Mouse (Mus musculus) forebrain, embryonic 11.5 days (tissue): ENCODE measurements around the gene Ptprd. TPM values are rescaled to one million over a fixed set of nuclear protein-coding genes. Genes with fewer than 3 reads are reported as not detected.

ENCODE experiments used
- ATAC-seq: fragments of 200-750 bp; cut with Nextera tagmentation; replicated peaks from 2 replicates; pipeline ENCODE4 v1.8.0; 2017; ENCODE audit warnings: moderate TSS enrichment; ENCODE audit not compliant: low FRiP score
- DNase-seq: peaks from one replicate; pipeline ENCODE4 v3.0.0-alpha.2; 2017; ENCODE audit warnings: low spot score
- H3K27ac ChIP-seq: fragments of 300-500 bp; sonication (generic); 2 replicates; pipeline ENCODE4 v1.5.1; 2014; ENCODE audit warnings: low read depth, low read length
- H3K27me3 ChIP-seq: fragments of 300-500 bp; sonication (generic); 2 replicates; pipeline ENCODE4 v1.6.1; 2014; ENCODE audit warnings: mild to moderate bottlenecking, low read length, mixed read lengths; ENCODE audit not compliant: control insufficient read depth, insufficient read depth
- H3K36me3 ChIP-seq: fragments of 300-500 bp; sonication (generic); 2 replicates; pipeline ENCODE4 v1.6.1; 2014; ENCODE audit warnings: mild to moderate bottlenecking, low read length, moderate library complexity, mixed read lengths; ENCODE audit not compliant: control insufficient read depth, insufficient read depth
- H3K4me1 ChIP-seq: fragments of 300-500 bp; sonication (generic); replicated peaks from 2 replicates; pipeline ENCODE4 v1.6.1; 2014; ENCODE audit warnings: low read length, mixed read lengths; ENCODE audit not compliant: control insufficient read depth, insufficient read depth
- H3K4me2 ChIP-seq: fragments of 300-500 bp; sonication (generic); 2 replicates; pipeline ENCODE4 v1.6.1; 2014; ENCODE audit warnings: low read depth, mild to moderate bottlenecking, low read length, moderate library complexity, mixed read lengths; ENCODE audit not compliant: severe bottlenecking
- H3K4me3 ChIP-seq: fragments of 300-500 bp; sonication (generic); 2 replicates; pipeline ENCODE4 v1.5.1; 2014; ENCODE audit warnings: low read depth, low read length
- H3K9ac ChIP-seq: fragments of 300-500 bp; sonication (generic); 2 replicates; pipeline ENCODE4 v1.6.1; 2014; ENCODE audit warnings: low read length
- H3K9me3 ChIP-seq: fragments of 300-500 bp; sonication (generic); 2 replicates; pipeline ENCODE4 v1.6.1; 2016; ENCODE audit warnings: low read length, mixed read lengths; ENCODE audit not compliant: control insufficient read depth
- WGBS: fragments of 180-500 bp; shearing (Covaris S2); extraction: QIAGEN DNeasy Blood & Tissue Kit; methylation state at CpG from one replicate; pipeline ENCODE4 v1.1.7; 2014; 5-methylcytosine and 5-hydroxymethylcytosine counted together
- polyA plus RNA-seq: library from polyadenylated mRNA; unstranded; fragments of >200 nt; fragmentation: Nextera tagmentation; extraction: Ambion mirVana; gene quantifications from 2 replicates; pipeline ENCODE4 v1.2.1, GENCODE M21; 2014

Gene Ptprd
- polyA plus RNA-seq, 1 experiment from 2014 or later: 30.1 TPM

GRCm38 (mm10) chr4:76190788-76191187, 2021.0 kb downstream of the Ptprd start:
- no peaks in the 10 kb centered on the region for H3K36me3 ChIP-seq
- no peak overlapping the region for H3K27ac ChIP-seq
- no peak overlapping the region for H3K4me3 ChIP-seq
- H3K9ac ChIP-seq: no peak overlapping the region
- peaks cover 4% of the 10 kb centered on the region; the same call in 1 of the 2 replicates for H3K27me3 ChIP-seq
- DNase-seq (no peak), ATAC-seq (peak; percentile 24; the same call in 1 of the 2 replicates)
- H3K4me2 ChIP-seq: no peak overlapping the region
- 5% methylated on average over 1 of the region's 1 CpGs for WGBS
- H3K4me1 ChIP-seq: no peaks in the 10 kb centered on the region
- H3K9me3 ChIP-seq: no peaks in the 10 kb centered on the region

GRCm38 (mm10) chr4:76183095-76183494, 2028.7 kb downstream of the Ptprd start:
- 87% methylated on average over 3 of the region's 3 CpGs for WGBS
- ATAC-seq (no peak), DNase-seq (no peak)
- Histone ChIP-seq H3K27ac (no peak overlapping the region), H3K4me1 (no peaks in the 10 kb centered on the region; the same call in 1 of the 2 replicates), H3K36me3 (no peaks in the 10 kb centered on the region), H3K9ac (no peak overlapping the region), H3K9me3 (no peaks in the 10 kb centered on the region), H3K4me2 (no peak overlapping the region), H3K27me3 (no peaks in the 10 kb centered on the region), H3K4me3 (no peak overlapping the region)

- H3K9me3 ChIP-seq: no peaks in the 10 kb centered on the region
- 68% methylated on average over 8 of the region's 8 CpGs for WGBS
- no peak for ATAC-seq
- no peak overlapping the region for H3K4me3 ChIP-seq
- no peak overlapping the region for H3K4me2 ChIP-seq
- H3K4me1 ChIP-seq: no peaks in the 10 kb centered on the region; the same call in 1 of the 2 replicates
- H3K27ac ChIP-seq: no peak overlapping the region
- no peak overlapping the region for H3K9ac ChIP-seq
- H3K36me3 ChIP-seq: no peaks in the 10 kb centered on the region
- H3K27me3 ChIP-seq: no peaks in the 10 kb centered on the region
- no peak for DNase-seq
Measured at GRCm38 (mm10) chr4:76179497-76179896, 2032.3 kb downstream of the Ptprd start.

- no peaks in the 10 kb centered on the region for H3K36me3 ChIP-seq
- H3K9ac ChIP-seq: no peak overlapping the region
- 82% methylated on average over 1 of the region's 1 CpGs for WGBS
- no peak overlapping the region for H3K4me2 ChIP-seq
- H3K4me3 ChIP-seq: no peak overlapping the region
- no peak overlapping the region for H3K27ac ChIP-seq
- no peaks in the 10 kb centered on the region for H3K4me1 ChIP-seq
- DNase-seq (no peak), ATAC-seq (no peak)
- H3K9me3 ChIP-seq: no peaks in the 10 kb centered on the region
- no peaks in the 10 kb centered on the region for H3K27me3 ChIP-seq
Measured at GRCm38 (mm10) chr4:76175086-76175485, 2036.7 kb downstream of the Ptprd start.

- no peaks in the 10 kb centered on the region for H3K36me3 ChIP-seq
- H3K27me3 ChIP-seq: no peaks in the 10 kb centered on the region
- no peak for ATAC-seq
- no peaks in the 10 kb centered on the region for H3K9me3 ChIP-seq
- no peak overlapping the region for H3K9ac ChIP-seq
- no peak overlapping the region for H3K4me3 ChIP-seq
- H3K4me2 ChIP-seq: no peak overlapping the region
- H3K4me1 ChIP-seq: no peaks in the 10 kb centered on the region
- 85% methylated on average over 1 of the region's 1 CpGs for WGBS
- no peak overlapping the region for H3K27ac ChIP-seq
- no peak for DNase-seq
Measured at GRCm38 (mm10) chr4:76155750-76156149, 2056.0 kb downstream of the Ptprd start.

GRCm38 (mm10) chr4:76154190-76154589, 2057.6 kb downstream of the Ptprd start:
- 61% methylated on average over 2 of the region's 2 CpGs for WGBS
- H3K9ac ChIP-seq: no peak overlapping the region
- no peak overlapping the region for H3K4me2 ChIP-seq
- no peak for DNase-seq
- H3K4me3 ChIP-seq: no peak overlapping the region
- no peaks in the 10 kb centered on the region for H3K27me3 ChIP-seq
- ATAC-seq: no peak
- H3K9me3 ChIP-seq: no peaks in the 10 kb centered on the region
- no peaks in the 10 kb centered on the region for H3K36me3 ChIP-seq
- no peaks in the 10 kb centered on the region for H3K4me1 ChIP-seq
- H3K27ac ChIP-seq: no peak overlapping the region

- Histone ChIP-seq H3K4me1 (no peaks in the 10 kb centered on the region), H3K36me3 (no peaks in the 10 kb centered on the region), H3K27ac (no peak overlapping the region), H3K9ac (no peak overlapping the region), H3K27me3 (no peaks in the 10 kb centered on the region), H3K4me2 (no peak overlapping the region), H3K4me3 (no peak overlapping the region), H3K9me3 (no peaks in the 10 kb centered on the region)
- WGBS: 60% methylated on average over 4 of the region's 4 CpGs
- DNase-seq: no peak
- ATAC-seq: no peak
Measured at GRCm38 (mm10) chr4:76144925-76145324, 2066.8 kb downstream of the Ptprd start.

- no peak for ATAC-seq
- Histone ChIP-seq H3K36me3 (no peaks in the 10 kb centered on the region), H3K4me3 (no peak overlapping the region), H3K4me2 (no peak overlapping the region), H3K9ac (no peak overlapping the region), H3K27ac (no peak overlapping the region), H3K27me3 (no peaks in the 10 kb centered on the region), H3K9me3 (no peaks in the 10 kb centered on the region), H3K4me1 (no peaks in the 10 kb centered on the region)
- 82% methylated on average over 2 of the region's 2 CpGs for WGBS
- no peak for DNase-seq
Measured at GRCm38 (mm10) chr4:76144333-76144732, 2067.4 kb downstream of the Ptprd start.

- Histone ChIP-seq H3K4me3 (no peak overlapping the region), H3K9me3 (no peaks in the 10 kb centered on the region), H3K36me3 (no peaks in the 10 kb centered on the region), H3K27ac (no peak overlapping the region), H3K9ac (no peak overlapping the region), H3K4me2 (no peak overlapping the region), H3K27me3 (no peaks in the 10 kb centered on the region), H3K4me1 (no peaks in the 10 kb centered on the region)
- ATAC-seq (no peak), DNase-seq (no peak)
- 59% methylated on average over 3 of the region's 3 CpGs for WGBS
Measured at GRCm38 (mm10) chr4:76137901-76138300, 2073.9 kb downstream of the Ptprd start.
